Mouse (Mus musculus): ENCODE results near the gene Hdhd3.
A peak's percentile ranks its signal among the peaks of the same experiment; 100 is the strongest.

DNA sequence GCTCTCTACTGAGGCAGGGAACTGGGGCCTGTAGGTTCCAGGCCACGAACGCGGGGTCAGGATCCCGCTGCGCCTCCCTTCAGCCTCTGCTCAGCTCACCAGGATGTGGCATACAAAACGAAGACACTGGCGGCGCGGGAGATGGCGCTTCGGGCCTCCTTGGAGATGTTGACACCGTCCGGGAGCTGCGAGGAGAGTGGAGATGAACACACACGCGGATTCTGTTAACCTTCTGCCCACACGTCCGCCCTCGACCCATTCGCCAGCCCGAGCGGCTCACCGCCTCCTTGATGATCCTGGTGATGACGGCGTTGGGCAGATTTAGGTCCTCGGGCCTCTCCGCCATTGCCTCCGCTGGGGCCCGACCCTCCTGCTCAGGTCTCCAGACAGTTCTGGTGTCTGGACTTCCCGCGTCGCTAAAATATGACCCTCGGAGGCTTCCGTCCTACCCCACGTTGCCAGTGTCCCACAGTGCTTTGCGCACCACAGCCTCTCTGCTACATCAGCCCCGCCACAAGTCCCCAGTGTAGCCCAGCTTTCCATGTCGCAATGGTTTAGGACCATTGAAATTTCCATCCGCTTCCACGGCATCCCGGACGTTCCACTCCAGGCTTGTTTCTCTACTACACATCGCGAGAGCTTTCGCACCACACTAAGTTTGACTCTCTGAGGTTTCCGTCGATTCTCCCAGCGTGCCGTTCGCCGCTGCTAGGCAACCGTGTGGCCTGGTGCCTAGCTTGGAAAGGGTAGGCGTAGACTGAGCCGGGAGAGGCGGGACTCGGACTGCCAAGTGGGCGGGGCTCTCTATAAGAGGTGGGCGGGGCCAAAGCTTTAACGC lies 21.6 kb upstream of the Hdhd3 start, which contains the start of the genes Pole3 and 4933430I17Rik:
- TF ChIP-seq CTCF (IDR thresholded peaks at IDR 0.05; ENCODE audit: low read depth) (no peak), EP300 (IDR thresholded peaks at IDR 0.05; ENCODE audit: low read depth) (peak; percentile 55)
